Mouse (Mus musculus) E14TG2a.4 (cell line): Measurements from ENCODE around the gene Lims1.

Source experiments
- CTCF ChIP-seq: conservative IDR thresholded peaks from 2 replicates; pipeline ENCODE4 v1.5.1; 2014; ENCODE audit warnings: low read length
- POU5F1 ChIP-seq: IDR thresholded peaks from 2 replicates; pipeline ENCODE4 v1.6.1; 2014; ENCODE audit warnings: low read length, borderline replicate concordance

- TF ChIP-seq CTCF (no peak), POU5F1 (no peak)
These were observed 50.6 kb downstream of the Lims1 start for GRCm38 (mm10) chr10:58373829-58374228.
